Mouse (Mus musculus): ENCODE results near the gene Wdr53.
"Not testable (repeated sequence)": the region's sequence is repeated elsewhere in the genome, so short reads cannot be mapped to it uniquely, and the experiment has no call there.

The Wdr53 gene

DNA sequence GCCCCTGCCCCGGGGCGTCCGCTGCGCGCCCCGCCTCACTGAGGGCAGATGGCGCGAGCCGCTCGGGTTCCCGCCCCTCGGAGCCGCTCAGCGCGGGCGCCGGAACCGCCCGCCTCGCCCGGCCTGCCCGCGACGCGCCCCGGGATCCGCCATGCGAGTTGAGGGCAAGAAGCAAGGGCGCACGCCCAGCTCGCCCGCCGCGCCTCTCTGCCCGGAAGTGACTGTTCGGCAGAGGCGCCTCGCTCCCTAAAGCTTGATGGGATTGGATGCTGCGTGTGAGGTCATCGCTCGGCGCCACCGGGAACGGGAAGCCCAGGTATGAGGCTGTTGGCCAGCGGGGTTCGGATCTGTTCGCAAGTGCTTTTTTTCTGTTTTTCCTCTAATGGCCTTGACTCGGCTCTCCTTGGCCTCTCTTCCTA is at the start of gene Wdr53, which contains the start of gene Fbxo45:
Gene Wdr53, plus strand, starts transcription at position 276 of the 419 bp plus-strand sequence.
Gene Fbxo45, minus strand, starts transcription at position 207 of the 419 bp plus-strand sequence.
- peak; percentile 98 for DNase-seq (ENCODE audit: low spot score)

DNA sequence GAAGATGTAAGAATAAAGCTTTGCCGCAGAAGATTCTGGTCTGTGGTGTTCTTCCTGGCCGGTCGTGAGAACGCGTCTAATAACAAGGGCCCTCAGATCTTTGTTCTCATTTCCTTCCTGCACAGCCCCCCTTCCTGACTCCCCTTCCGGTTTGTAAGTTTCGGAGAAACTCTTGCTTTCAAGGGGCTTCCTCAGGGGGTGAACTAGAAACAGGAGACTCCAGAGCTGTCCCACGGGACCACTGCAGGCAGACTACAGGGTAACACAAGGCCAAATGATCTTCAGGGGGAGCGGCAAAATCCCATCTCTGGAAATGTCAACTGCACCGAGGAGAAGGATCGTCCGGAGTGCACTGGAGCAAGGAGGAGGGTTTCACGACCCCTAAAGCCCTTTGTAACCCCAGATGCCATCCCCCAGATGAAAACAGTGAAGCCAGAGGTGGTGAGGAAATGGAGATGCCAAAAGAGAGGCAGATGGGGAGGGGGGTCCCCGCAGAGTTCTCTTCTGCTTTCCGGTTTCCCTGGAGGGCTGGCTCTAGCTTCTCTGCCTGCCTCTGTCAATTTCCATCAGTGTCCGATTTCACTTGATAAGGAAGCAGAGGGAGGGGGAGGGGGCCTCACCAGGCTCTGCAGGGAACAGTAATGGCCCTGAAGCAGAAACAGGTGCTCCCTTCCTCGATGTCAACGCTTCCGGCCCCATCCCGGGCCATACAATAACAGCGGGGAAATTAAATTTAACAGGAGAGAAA is 46.6 kb upstream of the Wdr53 start:
- DNase-seq (ENCODE audit: low spot score), result peak; percentile 42

- no peak for DNase-seq (ENCODE audit: low spot score)
Observed at GRCm38 (mm10) chr16:32201004-32201325, 46.1 kb upstream of the Wdr53 start.

- no peak for DNase-seq (ENCODE audit: low spot score)
Observed at GRCm38 (mm10) chr16:32202681-32203080, 44.3 kb upstream of the Wdr53 start.

GRCm38 (mm10) chr16:32204902-32205301 is 42.1 kb upstream of the Wdr53 start:
- DNase-seq (ENCODE audit: low spot score), result no peak

DNA sequence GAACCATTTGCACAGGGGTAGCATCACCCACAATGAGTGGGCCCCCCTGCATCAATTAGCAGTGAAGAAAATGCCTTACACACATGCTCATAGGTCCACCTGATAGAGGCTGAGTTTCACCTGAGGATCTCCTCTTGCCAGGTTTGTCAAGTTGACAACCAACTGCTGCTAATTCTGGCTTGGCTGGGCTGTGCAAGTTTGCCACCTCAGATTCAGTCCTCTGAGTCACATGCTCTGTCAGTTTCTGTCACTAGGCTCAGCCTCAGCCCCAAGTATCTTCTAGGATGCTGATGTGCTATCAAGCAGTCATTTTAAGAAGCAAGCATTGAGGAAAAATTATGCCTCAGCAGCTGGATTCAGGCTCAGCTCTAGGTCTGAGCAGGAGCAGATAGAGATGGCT is 32.9 kb upstream of the Wdr53 start:
- no peak for DNase-seq (ENCODE audit: low spot score)

- DNase-seq (ENCODE audit: low spot score), result no peak
Observed at GRCm38 (mm10) chr16:32214804-32215576, 32.0 kb upstream of the Wdr53 start.

DNA sequence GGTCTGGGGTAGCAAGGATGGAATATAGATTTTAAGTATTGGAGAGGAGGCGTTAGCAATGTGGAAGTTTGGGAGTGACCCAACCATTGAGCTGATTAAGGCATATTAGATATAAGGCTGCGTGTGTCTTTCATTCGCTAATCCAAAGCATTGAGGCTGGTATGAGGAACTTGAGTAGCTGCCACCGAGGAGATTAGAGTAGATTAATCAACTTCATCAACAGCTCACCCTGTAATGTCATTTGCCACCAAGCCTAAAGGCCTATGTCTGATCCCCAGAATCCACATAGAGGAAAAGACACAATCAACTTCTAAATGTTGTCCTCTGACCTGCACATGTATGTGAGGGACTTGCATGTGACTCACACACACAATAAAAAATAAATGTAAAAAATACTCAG is 25.2 kb upstream of the Wdr53 start:
- DNase-seq (ENCODE audit: low spot score), result no peak

DNA sequence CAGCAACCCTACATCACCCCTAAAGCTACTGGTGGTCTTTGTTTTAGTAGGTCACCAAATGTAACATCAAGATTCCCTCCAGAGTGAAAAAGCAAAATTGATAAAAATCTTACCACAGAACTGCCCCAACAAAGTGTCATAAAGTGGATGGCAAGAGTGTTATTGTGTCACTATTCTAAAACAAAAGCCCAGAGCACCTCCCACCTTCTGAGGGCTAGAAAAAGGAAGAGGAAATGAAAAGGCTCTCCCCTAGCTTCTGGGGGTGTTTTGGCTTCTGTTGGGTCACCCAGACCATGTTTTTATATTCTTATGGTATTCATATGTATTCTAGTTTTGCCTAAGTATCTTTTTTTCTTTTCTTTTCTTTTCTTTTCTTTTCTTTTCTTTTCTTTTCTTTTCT is 24.6 kb upstream of the Wdr53 start:
- no peak for DNase-seq (ENCODE audit: low spot score)

DNA sequence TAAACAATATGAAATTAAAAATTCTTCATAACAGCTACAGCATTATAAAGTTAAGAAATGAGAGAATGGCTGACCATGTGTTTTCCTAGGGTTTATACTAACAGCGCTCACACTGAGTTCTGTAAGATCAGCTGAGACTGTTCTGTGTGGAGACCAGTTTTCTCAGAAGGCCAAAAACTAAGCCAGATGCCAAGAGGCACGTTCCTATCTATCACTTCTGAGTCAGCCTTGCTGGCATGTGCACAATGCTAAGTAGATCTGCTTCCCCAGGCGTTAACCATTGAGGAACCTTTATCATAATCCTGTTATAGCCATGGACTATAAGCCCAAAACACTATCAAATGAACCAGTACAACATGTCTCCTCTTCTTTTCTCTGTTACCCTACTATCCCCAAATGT is 15.0 kb upstream of the Wdr53 start:
- not testable (repeated sequence) for DNase-seq (ENCODE audit: low spot score)

DNA sequence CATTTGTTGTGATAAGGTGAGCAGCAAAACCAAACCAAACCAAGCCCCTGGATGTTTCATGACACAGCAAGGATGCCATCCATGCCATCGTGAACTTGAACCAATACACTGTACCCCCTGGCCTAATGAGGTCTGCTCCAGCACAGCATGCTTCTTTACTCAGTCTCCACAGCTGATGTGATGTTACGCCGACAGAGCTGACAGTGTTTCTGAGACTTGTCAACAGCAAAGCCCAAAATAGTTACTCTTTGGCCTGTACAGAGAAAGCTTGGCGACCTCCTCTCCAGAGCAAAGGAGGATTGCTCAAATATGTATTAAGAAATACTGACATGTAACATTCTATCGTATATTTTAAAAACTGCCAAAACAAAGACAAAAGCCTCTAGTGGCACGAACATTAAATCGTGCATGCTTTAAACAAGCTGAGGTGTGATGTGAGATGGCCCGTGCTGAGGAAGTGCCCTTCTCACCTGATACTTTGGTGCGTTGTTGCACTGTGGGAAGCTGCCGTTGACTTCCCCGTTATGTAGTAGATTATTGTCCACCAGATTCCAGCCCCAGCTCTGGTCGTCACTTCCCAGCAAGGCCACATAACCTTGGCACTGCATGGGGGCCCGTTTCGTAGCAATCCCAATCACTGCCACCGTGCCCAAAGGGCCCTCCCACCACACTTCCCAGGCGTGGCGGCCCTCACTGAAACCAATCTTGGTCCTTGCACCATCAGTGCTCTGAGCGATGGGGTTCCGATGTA is 8.9 kb upstream of the Wdr53 start:
- no peak for DNase-seq (ENCODE audit: low spot score)

- DNase-seq (ENCODE audit: low spot score), result no peak
Observed at GRCm38 (mm10) chr16:32239428-32240312, 7.4 kb upstream of the Wdr53 start.

GRCm38 (mm10) chr16:32243901-32244300 is 3.1 kb upstream of the Wdr53 start:
- no peak for DNase-seq (ENCODE audit: low spot score)

GRCm38 (mm10) chr16:32246351-32246791 is 656 bp upstream of the Wdr53 start:
- DNase-seq (ENCODE audit: low spot score), result peak; percentile 70

GRCm38 (mm10) chr16:32264225-32264624 is 17.2 kb downstream of the Wdr53 start:
- DNase-seq (ENCODE audit: low spot score), result peak; percentile 31

GRCm38 (mm10) chr16:32271291-32271690 is 24.3 kb downstream of the Wdr53 start, which contains the start of gene Smco1:
TSS of gene Smco1 (plus strand) at chr16:32271468.
- no peak for DNase-seq (ENCODE audit: low spot score)

- peak; percentile 10 for DNase-seq (ENCODE audit: low spot score)
Observed at GRCm38 (mm10) chr16:32273338-32273737, 26.3 kb downstream of the Wdr53 start.

GRCm38 (mm10) chr16:32275041-32275440 is 28.0 kb downstream of the Wdr53 start:
- no peak for DNase-seq (ENCODE audit: low spot score)

GRCm38 (mm10) chr16:32275830-32276229 is 28.8 kb downstream of the Wdr53 start:
- DNase-seq (ENCODE audit: low spot score), result no peak

DNA sequence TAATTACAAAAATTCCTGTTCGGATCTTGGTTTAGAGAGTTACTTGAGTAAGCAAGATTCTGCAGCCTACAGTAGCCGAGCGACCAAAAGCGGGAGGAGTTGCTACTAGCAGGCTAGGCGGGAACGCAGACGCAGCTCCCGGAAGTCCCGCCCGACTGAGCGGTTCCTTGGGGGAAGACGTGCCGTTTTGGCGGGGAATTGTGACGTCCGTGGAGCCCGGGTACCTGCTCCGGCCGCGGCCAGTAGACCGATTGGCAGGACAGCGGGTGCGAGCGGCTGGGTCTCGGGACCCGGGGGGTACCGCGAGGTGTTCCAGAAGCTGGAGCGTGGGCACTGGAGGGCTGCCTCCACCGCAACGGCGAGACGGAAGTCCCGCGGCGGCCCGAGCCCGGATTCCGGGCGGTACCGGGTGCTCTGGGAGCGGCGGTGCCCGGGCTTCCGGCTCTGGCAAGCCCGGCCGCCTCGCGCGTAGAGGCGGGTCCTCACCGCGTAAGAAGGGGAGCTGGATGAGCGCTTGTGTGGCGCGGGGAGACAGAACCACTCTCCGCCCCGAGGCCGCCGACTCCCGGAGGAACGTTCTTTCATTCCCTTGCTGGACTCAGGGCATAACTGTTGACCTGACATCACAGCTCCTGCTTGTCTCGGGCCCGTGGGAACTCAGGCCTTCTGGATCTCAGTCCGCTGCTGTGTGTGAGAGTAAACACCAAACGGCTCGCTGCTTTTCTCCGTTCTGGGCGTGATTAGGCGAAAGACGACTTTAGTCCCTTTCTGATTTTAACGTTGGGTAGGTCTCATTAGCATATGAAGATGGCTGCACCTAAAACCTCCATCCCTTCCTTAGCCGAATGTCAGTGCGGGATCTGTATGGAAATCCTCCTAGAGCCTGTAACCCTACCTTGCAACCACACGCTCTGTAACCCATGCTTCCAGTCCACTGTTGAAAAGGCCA is 30.6 kb downstream of the Wdr53 start, which contains the start of gene Rnf168:
Gene Rnf168, plus strand, starts transcription at position 152 of the 949 bp plus-strand sequence.
- DNase-seq (ENCODE audit: low spot score), result peak; percentile 95

All from embryo, embryonic 10 days (tissue).